Mouse (Mus musculus) hindbrain, embryonic 14.5 days (tissue): ENCODE data around the gene Gm13030. TPM values are rescaled to one million over a fixed set of nuclear protein-coding genes. Genes with fewer than 3 reads are reported as not detected.
A peak's percentile ranks its signal among the peaks of the same experiment; 100 is the strongest.

Experiments used
- ATAC-seq: fragments of 200-750 bp; cut with Nextera tagmentation; 2 replicates; pipeline ENCODE4 v1.8.0; 2017; ENCODE audit warnings: moderate number of reproducible peaks, mild to moderate bottlenecking, moderate TSS enrichment, moderate library complexity; ENCODE audit not compliant: low FRiP score
- DNase-seq: peaks from one replicate; pipeline ENCODE4 v3.0.0-alpha.2; 2015; ENCODE audit warnings: low spot score
- H3K27ac ChIP-seq: fragments of 300-500 bp; sonication (generic); 2 replicates; pipeline ENCODE4 v1.5.1; 2014; ENCODE audit warnings: mild to moderate bottlenecking, moderate library complexity
- H3K27me3 ChIP-seq: fragments of 300-500 bp; sonication (generic); 2 replicates; pipeline ENCODE4 v1.6.1; 2014; ENCODE audit warnings: mild to moderate bottlenecking, low read length, mixed read lengths; ENCODE audit not compliant: control insufficient read depth, insufficient read depth
- H3K36me3 ChIP-seq: fragments of 300-500 bp; sonication (generic); replicated peaks from 2 replicates; pipeline ENCODE4 v1.6.1; 2014; ENCODE audit not compliant: control insufficient read depth, insufficient read depth
- H3K4me1 ChIP-seq: fragments of 300-500 bp; sonication (generic); replicated peaks from 2 replicates; pipeline ENCODE4 v1.6.1; 2014; ENCODE audit warnings: antibody characterized with exemption, low read length, mixed read lengths; ENCODE audit not compliant: control insufficient read depth, insufficient read depth
- H3K4me2 ChIP-seq: fragments of 300-500 bp; sonication (generic); replicated peaks from 2 replicates; pipeline ENCODE4 v1.6.1; 2014; ENCODE audit warnings: mild to moderate bottlenecking, moderate library complexity
- H3K4me3 ChIP-seq: fragments of 300-500 bp; sonication (generic); replicated peaks from 2 replicates; pipeline ENCODE4 v1.5.1; 2014; ENCODE audit warnings: mild to moderate bottlenecking, low read length
- H3K9ac ChIP-seq: fragments of 300-500 bp; sonication (generic); 2 replicates; pipeline ENCODE4 v1.6.1; 2014
- H3K9me3 ChIP-seq: fragments of 300-500 bp; sonication (generic); 2 replicates; pipeline ENCODE4 v1.6.1; 2016; ENCODE audit warnings: low read length; ENCODE audit not compliant: control insufficient read depth
- WGBS: fragments of 180-500 bp; shearing (Covaris S2); extraction: QIAGEN DNeasy Blood & Tissue Kit; methylation state at CpG from one replicate; pipeline ENCODE4 v1.1.7; 2014; 5-methylcytosine and 5-hydroxymethylcytosine counted together
- polyA plus RNA-seq: library from polyadenylated mRNA; unstranded; fragments of >200 nt; fragmentation: Nextera tagmentation; extraction: Ambion mirVana; gene quantifications from 2 replicates; pipeline ENCODE4 v1.2.1, GENCODE M21; 2014

Gene Gm13030
- not detected in 2 replicates for polyA plus RNA-seq

GRCm38 (mm10) chr4:138873864-138874263, at the start of gene Gm13030:
Gm13030 (minus strand) TSS chr4:138873964.
- H3K9me3 ChIP-seq = peaks cover 4% of the 10 kb centered on the region; the same call in 1 of the 2 replicates
- no peaks in the 10 kb centered on the region for H3K4me1 ChIP-seq
- no peaks in the 10 kb centered on the region for H3K27me3 ChIP-seq
- no peak within 1 kb of the TSS for H3K4me2 ChIP-seq
- H3K9ac ChIP-seq = no peak within 1 kb of the TSS
- DNase-seq (no peak), ATAC-seq (no peak)
- no peak within 1 kb of the TSS for H3K27ac ChIP-seq
- H3K36me3 ChIP-seq = no peaks in the 10 kb centered on the region
- 73% methylated on average over 6 of the region's 6 CpGs for WGBS
- no peak within 1 kb of the TSS for H3K4me3 ChIP-seq

- Histone ChIP-seq H3K27me3 (no peaks in the 10 kb centered on the region), H3K4me1 (no peaks in the 10 kb centered on the region), H3K4me3 (peak overlapping the region; percentile 20), H3K36me3 (no peaks in the 10 kb centered on the region), H3K4me2 (peak overlapping the region; percentile 56), H3K9ac (no peak overlapping the region), H3K9me3 (no peaks in the 10 kb centered on the region), H3K27ac (no peak overlapping the region)
- DNase-seq = peak; percentile 99
- WGBS = 1% methylated on average over 11 of the region's 11 CpGs
- peak; percentile 77; the same call in 1 of the 2 replicates for ATAC-seq
Measured at GRCm38 (mm10) chr4:138922131-138922459, 48.3 kb upstream of the Gm13030 start.

GRCm38 (mm10) chr4:138921254-138922130, 47.7 kb upstream of the Gm13030 start:
- Histone ChIP-seq H3K4me3 (peak overlapping the region; percentile 20), H3K9ac (0 out of 2 replicates have a peak overlapping the region, but pooled peaks have one; percentile 28), H3K27me3 (no peaks in the 10 kb centered on the region), H3K4me2 (peak overlapping the region; percentile 56), H3K27ac (no peak overlapping the region; the same call in 1 of the 2 replicates), H3K9me3 (no peaks in the 10 kb centered on the region), H3K4me1 (no peaks in the 10 kb centered on the region), H3K36me3 (no peaks in the 10 kb centered on the region)
- 31% methylated on average over 20 of the region's 20 CpGs for WGBS
- peak; percentile 51; the same call in 1 of the 2 replicates for ATAC-seq
- no peak for DNase-seq

- Histone ChIP-seq H3K27me3 (no peaks in the 10 kb centered on the region), H3K4me1 (peaks cover 9% of the 10 kb centered on the region), H3K4me2 (no peak overlapping the region), H3K9me3 (no peaks in the 10 kb centered on the region), H3K27ac (no peak overlapping the region), H3K36me3 (no peaks in the 10 kb centered on the region), H3K9ac (no peak overlapping the region), H3K4me3 (no peak overlapping the region)
- DNase-seq (no peak), ATAC-seq (no peak)
- 88% methylated on average over 9 of the region's 9 CpGs for WGBS
Measured at GRCm38 (mm10) chr4:138917282-138917681, 43.5 kb upstream of the Gm13030 start.

GRCm38 (mm10) chr4:138913797-138914196, 40.0 kb upstream of the Gm13030 start, which contains the start of gene Otud3:
Otud3 (minus strand) TSS chr4:138913945.
- H3K27me3 ChIP-seq = no peaks in the 10 kb centered on the region
- peak; percentile 94 for ATAC-seq

GRCm38 (mm10) chr4:138913141-138913787, 39.5 kb upstream of the Gm13030 start:
- WGBS = 1% methylated on average over 43 of the region's 52 CpGs
- H3K27ac ChIP-seq = peak overlapping the region; percentile 80
- no peak for DNase-seq
- peak; percentile 63; the same call in 1 of the 2 replicates for ATAC-seq
- H3K36me3 ChIP-seq = peaks cover 15% of the 10 kb centered on the region; the same call in 1 of the 2 replicates
- H3K4me1 ChIP-seq = peaks cover 10% of the 10 kb centered on the region
- H3K9ac ChIP-seq = peak overlapping the region; percentile 91
- no peaks in the 10 kb centered on the region for H3K27me3 ChIP-seq
- peak overlapping the region; percentile 96 for H3K4me3 ChIP-seq
- no peaks in the 10 kb centered on the region for H3K9me3 ChIP-seq
- H3K4me2 ChIP-seq = peak overlapping the region; percentile 95

More at GRCm38 (mm10) chr4:138913797-138914196, 40.0 kb upstream of the Gm13030 start, which contains the start of gene Otud3:
- H3K9me3 ChIP-seq = no peaks in the 10 kb centered on the region
- peak within 1 kb of the TSS; percentile 96 for H3K4me3 ChIP-seq
- peaks cover 11% of the 10 kb centered on the region; the same call in 1 of the 2 replicates for H3K36me3 ChIP-seq
- H3K4me2 ChIP-seq = peak within 1 kb of the TSS; percentile 95
- peak; percentile 97 for DNase-seq
- H3K4me1 ChIP-seq = peaks cover 10% of the 10 kb centered on the region
- peak within 1 kb of the TSS; percentile 91 for H3K9ac ChIP-seq
- peak within 1 kb of the TSS; percentile 80 for H3K27ac ChIP-seq
- under 1% methylated on average over 39 of the region's 39 CpGs for WGBS

- no peaks in the 10 kb centered on the region for H3K9me3 ChIP-seq
- ATAC-seq (no peak), DNase-seq (no peak)
- WGBS = 95% methylated on average over 18 of the region's 18 CpGs
- no peaks in the 10 kb centered on the region for H3K27me3 ChIP-seq
- H3K9ac ChIP-seq = no peak overlapping the region
- peaks cover 87% of the 10 kb centered on the region for H3K36me3 ChIP-seq
- H3K4me3 ChIP-seq = no peak overlapping the region
- no peak overlapping the region for H3K27ac ChIP-seq
- no peaks in the 10 kb centered on the region for H3K4me1 ChIP-seq
- no peak overlapping the region for H3K4me2 ChIP-seq
Measured at GRCm38 (mm10) chr4:138905624-138906337, 32.0 kb upstream of the Gm13030 start.

- no peaks in the 10 kb centered on the region for H3K27me3 ChIP-seq
- H3K9me3 ChIP-seq = no peaks in the 10 kb centered on the region
- H3K4me1 ChIP-seq = no peaks in the 10 kb centered on the region
- no peak overlapping the region for H3K4me3 ChIP-seq
- ATAC-seq = no peak
- H3K4me2 ChIP-seq = no peak overlapping the region
- H3K9ac ChIP-seq = no peak overlapping the region
- H3K36me3 ChIP-seq = peaks cover 98% of the 10 kb centered on the region
- WGBS = 82% methylated on average over 7 of the region's 7 CpGs
- no peak overlapping the region for H3K27ac ChIP-seq
- no peak for DNase-seq
Measured at GRCm38 (mm10) chr4:138899361-138899760, 25.6 kb upstream of the Gm13030 start.
